Mouse (Mus musculus) hindbrain, embryonic 16.5 days (tissue): Measurements from ENCODE around the gene Des. TPM values are rescaled to one million over a fixed set of nuclear protein-coding genes. Genes with fewer than 3 reads are reported as not detected.

ENCODE experiments used
- ATAC-seq: fragments of 200-750 bp; cut with Nextera tagmentation; 2 replicates; pipeline ENCODE4 v1.8.0; 2017; ENCODE audit warnings: moderate TSS enrichment, moderate library complexity
- H3K27ac ChIP-seq: fragments of 300-500 bp; sonication (generic); 2 replicates; pipeline ENCODE4 v1.5.1; 2014; ENCODE audit warnings: low read depth, mild to moderate bottlenecking, control low read depth, low read length, moderate library complexity
- H3K27me3 ChIP-seq: fragments of 300-500 bp; sonication (generic); replicated peaks from 2 replicates; pipeline ENCODE4 v1.6.1; 2014; ENCODE audit warnings: low read length; ENCODE audit not compliant: control insufficient read depth, insufficient read depth
- H3K36me3 ChIP-seq: fragments of 300-500 bp; sonication (generic); 2 replicates; pipeline ENCODE4 v1.6.1; 2014; ENCODE audit warnings: mild to moderate bottlenecking, low read length, moderate library complexity, mixed read lengths; ENCODE audit not compliant: control insufficient read depth, insufficient read depth
- H3K4me1 ChIP-seq: fragments of 300-500 bp; sonication (generic); 2 replicates; pipeline ENCODE4 v1.6.1; 2014; ENCODE audit warnings: low read depth, low read length; ENCODE audit not compliant: control insufficient read depth, insufficient read depth
- H3K4me2 ChIP-seq: fragments of 300-500 bp; sonication (generic); 2 replicates; pipeline ENCODE4 v1.6.1; 2014; ENCODE audit warnings: mild to moderate bottlenecking, low read length, control low read depth, moderate library complexity
- H3K4me3 ChIP-seq: fragments of 300-500 bp; sonication (generic); 2 replicates; pipeline ENCODE4 v1.5.1; 2014; ENCODE audit warnings: mild to moderate bottlenecking, low read length, control low read depth, moderate library complexity
- H3K9ac ChIP-seq: fragments of 300-500 bp; sonication (generic); 2 replicates; pipeline ENCODE4 v1.6.1; 2014; ENCODE audit warnings: low read depth, mild to moderate bottlenecking, control low read depth, low read length, moderate library complexity
- H3K9me3 ChIP-seq: fragments of 300-500 bp; sonication (generic); 2 replicates; pipeline ENCODE4 v1.6.1; 2014; ENCODE audit warnings: mild to moderate bottlenecking, low read length, moderate library complexity; ENCODE audit not compliant: control insufficient read depth
- WGBS: fragments of 180-500 bp; shearing (Covaris S2); extraction: QIAGEN DNeasy Blood & Tissue Kit; methylation state at CpG from one replicate; pipeline ENCODE4 v1.1.7; 2014; 5-methylcytosine and 5-hydroxymethylcytosine counted together
- polyA plus RNA-seq: library from polyadenylated mRNA; unstranded; fragments of >200 nt; fragmentation: Nextera tagmentation; extraction: Ambion mirVana; gene quantifications from 2 replicates; pipeline ENCODE4 v1.2.1, GENCODE M21; 2015

Gene Des
- polyA plus RNA-seq, 1 experiment from 2014 or later: 1.7 TPM

GRCm38 (mm10) chr1:75387469-75387928 is 27.4 kb downstream of the Des start:
- no peak for ATAC-seq
- Histone ChIP-seq H3K4me2 (peak overlapping the region; percentile 46), H3K27ac (no peak overlapping the region), H3K9me3 (no peaks in the 10 kb centered on the region), H3K9ac (peak overlapping the region; percentile 38; the same call in 1 of the 2 replicates), H3K4me3 (no peak overlapping the region), H3K36me3 (no peaks in the 10 kb centered on the region; the same call in 1 of the 2 replicates), H3K4me1 (peaks cover 43% of the 10 kb centered on the region), H3K27me3 (peaks cover 9% of the 10 kb centered on the region)
- 8% methylated on average over 7 of the region's 7 CpGs for WGBS

- Histone ChIP-seq H3K27ac (no peak overlapping the region), H3K9ac (peak overlapping the region; percentile 38), H3K4me2 (peak overlapping the region; percentile 46), H3K9me3 (no peaks in the 10 kb centered on the region), H3K27me3 (peaks cover 9% of the 10 kb centered on the region), H3K36me3 (no peaks in the 10 kb centered on the region; the same call in 1 of the 2 replicates), H3K4me1 (peaks cover 38% of the 10 kb centered on the region), H3K4me3 (peak overlapping the region; percentile 19)
- no peak for ATAC-seq
- WGBS: 7% methylated on average over 77 of the region's 94 CpGs
Observed at GRCm38 (mm10) chr1:75387929-75388897, 28.1 kb downstream of the Des start.

GRCm38 (mm10) chr1:75388898-75389515 is 28.9 kb downstream of the Des start:
- Histone ChIP-seq H3K27me3 (peaks cover 9% of the 10 kb centered on the region), H3K4me2 (peak overlapping the region; percentile 46), H3K4me1 (peaks cover 37% of the 10 kb centered on the region), H3K4me3 (peak overlapping the region; percentile 19), H3K36me3 (no peaks in the 10 kb centered on the region; the same call in 1 of the 2 replicates), H3K9me3 (no peaks in the 10 kb centered on the region), H3K27ac (no peak overlapping the region), H3K9ac (peak overlapping the region; percentile 20)
- 22% methylated on average over 23 of the region's 23 CpGs for WGBS
- no peak for ATAC-seq

GRCm38 (mm10) chr1:75393139-75393538 is 33.0 kb downstream of the Des start:
- 54% methylated on average over 9 of the region's 9 CpGs for WGBS
- Histone ChIP-seq H3K4me2 (no peak overlapping the region), H3K4me3 (no peak overlapping the region), H3K27ac (no peak overlapping the region), H3K4me1 (peaks cover 7% of the 10 kb centered on the region), H3K36me3 (no peaks in the 10 kb centered on the region; the same call in 1 of the 2 replicates), H3K27me3 (no peaks in the 10 kb centered on the region; the same call in 1 of the 2 replicates), H3K9ac (no peak overlapping the region), H3K9me3 (no peaks in the 10 kb centered on the region)
- ATAC-seq: no peak

- Histone ChIP-seq H3K4me2 (no peak overlapping the region), H3K9ac (no peak overlapping the region), H3K4me3 (no peak overlapping the region), H3K9me3 (no peaks in the 10 kb centered on the region), H3K27me3 (no peaks in the 10 kb centered on the region), H3K36me3 (no peaks in the 10 kb centered on the region; the same call in 1 of the 2 replicates), H3K27ac (no peak overlapping the region), H3K4me1 (peaks cover 4% of the 10 kb centered on the region)
- ATAC-seq: no peak
- 97% methylated on average over 3 of the region's 3 CpGs for WGBS
Observed at GRCm38 (mm10) chr1:75393846-75394245, 33.7 kb downstream of the Des start.

GRCm38 (mm10) chr1:75398761-75399402 is 38.8 kb downstream of the Des start:
- no peak overlapping the region for H3K9ac ChIP-seq
- no peak overlapping the region; the same call in 1 of the 2 replicates for H3K4me2 ChIP-seq
- no peaks in the 10 kb centered on the region for H3K27me3 ChIP-seq
- H3K4me3 ChIP-seq: no peak overlapping the region
- H3K9me3 ChIP-seq: no peaks in the 10 kb centered on the region
- WGBS: 18% methylated on average over 9 of the region's 9 CpGs
- peak; percentile 32; the same call in 1 of the 2 replicates for ATAC-seq
- peak overlapping the region; percentile 30 for H3K27ac ChIP-seq
- H3K4me1 ChIP-seq: peaks cover 18% of the 10 kb centered on the region
- peaks cover 15% of the 10 kb centered on the region for H3K36me3 ChIP-seq

GRCm38 (mm10) chr1:75399755-75400492 is 39.8 kb downstream of the Des start:
- Histone ChIP-seq H3K27ac (no peak overlapping the region), H3K36me3 (peaks cover 16% of the 10 kb centered on the region), H3K4me3 (no peak overlapping the region), H3K9ac (peak overlapping the region; percentile 13; the same call in 1 of the 2 replicates), H3K4me2 (peak overlapping the region; percentile 18), H3K9me3 (no peaks in the 10 kb centered on the region), H3K27me3 (no peaks in the 10 kb centered on the region), H3K4me1 (peaks cover 18% of the 10 kb centered on the region)
- ATAC-seq: peak; percentile 89
- 7% methylated on average over 15 of the region's 15 CpGs for WGBS

GRCm38 (mm10) chr1:75400493-75401115 is 40.5 kb downstream of the Des start:
- peak overlapping the region; percentile 18 for H3K4me2 ChIP-seq
- H3K4me3 ChIP-seq: no peak overlapping the region
- no peaks in the 10 kb centered on the region for H3K9me3 ChIP-seq
- whole genome bisulfite sequencing: 48% methylated on average over 6 of the region's 6 CpGs
- peaks cover 18% of the 10 kb centered on the region for H3K4me1 ChIP-seq
- no peak overlapping the region for H3K27ac ChIP-seq
- H3K9ac ChIP-seq: no peak overlapping the region; the same call in 1 of the 2 replicates
- H3K27me3 ChIP-seq: no peaks in the 10 kb centered on the region
- ATAC-seq: no peak
- peaks cover 19% of the 10 kb centered on the region for H3K36me3 ChIP-seq
